Mouse (Mus musculus): ENCODE data around the gene Smpd3.

Smpd3 gene

DNA sequence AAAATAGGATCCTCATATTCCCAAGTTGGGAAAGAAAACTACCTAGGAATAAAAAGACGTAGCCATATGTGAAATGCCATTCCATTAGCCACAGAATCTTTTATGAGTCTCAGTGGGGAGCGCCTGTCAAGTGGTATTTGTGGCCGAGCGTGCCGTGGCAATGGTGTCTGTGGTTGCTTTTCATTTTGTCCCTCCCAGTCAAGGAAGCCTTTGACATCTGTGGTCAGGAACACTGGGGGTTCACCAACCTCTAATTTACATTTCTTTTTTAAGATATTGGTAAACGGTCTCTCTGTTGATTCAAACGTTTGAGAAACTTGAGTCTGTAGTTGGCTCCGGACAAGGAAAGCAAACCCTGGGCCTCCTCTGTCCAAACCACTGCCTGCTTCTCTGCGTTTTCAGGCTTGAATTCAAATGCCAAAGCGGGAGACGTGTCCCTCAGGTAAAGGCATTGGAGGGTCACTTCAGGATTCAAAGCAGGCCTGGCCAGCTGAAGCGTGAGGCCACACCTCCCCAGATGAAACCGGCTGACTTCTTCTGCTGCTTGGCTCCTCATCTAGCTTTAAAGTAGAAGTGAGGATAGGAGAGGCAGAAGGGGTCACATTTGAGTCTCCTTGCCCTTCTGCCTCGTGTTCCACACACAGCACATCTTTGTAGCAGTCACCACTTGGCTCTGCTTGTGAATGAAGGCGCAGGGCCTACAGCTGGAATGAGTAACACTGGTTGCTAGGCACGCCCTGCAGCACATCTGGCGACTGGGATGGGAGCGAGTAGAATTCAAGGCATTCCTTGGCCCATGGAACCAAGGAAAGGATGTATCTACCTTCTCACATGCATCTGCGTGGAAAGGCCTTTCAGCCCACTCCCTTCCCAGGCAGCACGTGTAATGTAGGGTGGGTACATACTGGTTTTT lies 45.0 kb downstream of the Smpd3 start:
- no peak for DNase-seq (ENCODE audit: low spot score in 2 of 2)

DNA sequence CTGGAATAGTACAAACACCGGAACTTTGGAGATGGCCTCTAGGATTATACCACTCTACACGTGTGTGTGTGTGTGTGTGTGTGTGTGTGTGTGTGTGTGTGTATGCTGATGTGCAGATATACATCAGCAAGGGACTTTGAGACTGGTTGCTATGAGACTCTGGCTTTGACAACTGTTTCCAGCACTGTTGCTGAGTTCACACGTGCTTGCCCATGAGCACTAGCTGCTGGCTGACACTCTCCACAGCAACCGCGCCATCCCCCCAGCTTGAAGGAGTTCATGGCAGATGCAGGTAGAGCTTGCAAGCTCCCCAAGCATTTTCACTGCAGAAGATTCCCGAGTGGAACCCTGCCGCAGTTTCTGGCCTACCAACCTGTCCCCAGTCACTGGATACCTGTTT lies 48.3 kb downstream of the Smpd3 start:
- no peak for DNase-seq (ENCODE audit: low spot score in 2 of 2)

DNA sequence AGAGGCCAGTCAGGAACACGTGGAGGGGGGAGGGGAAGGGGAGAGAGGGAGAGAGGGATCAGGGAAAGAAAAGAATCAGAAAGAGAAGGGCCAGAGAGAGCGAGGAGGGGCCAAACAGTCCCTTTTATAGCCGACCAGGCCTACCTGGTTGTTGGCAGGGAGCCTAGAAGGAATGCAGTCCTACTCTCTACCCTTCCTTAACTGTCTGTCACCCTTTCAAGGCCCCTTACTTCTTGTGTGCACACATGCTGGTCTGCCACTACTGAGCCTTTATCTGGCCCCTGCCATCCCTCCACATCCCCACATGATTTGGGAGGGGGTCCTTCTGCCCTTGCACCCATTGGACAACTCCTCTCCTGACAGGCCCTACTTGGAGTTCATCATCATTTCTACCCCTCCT lies 49.1 kb downstream of the Smpd3 start:
- DNase-seq (ENCODE audit: low spot score in 2 of 2): no peak

DNA sequence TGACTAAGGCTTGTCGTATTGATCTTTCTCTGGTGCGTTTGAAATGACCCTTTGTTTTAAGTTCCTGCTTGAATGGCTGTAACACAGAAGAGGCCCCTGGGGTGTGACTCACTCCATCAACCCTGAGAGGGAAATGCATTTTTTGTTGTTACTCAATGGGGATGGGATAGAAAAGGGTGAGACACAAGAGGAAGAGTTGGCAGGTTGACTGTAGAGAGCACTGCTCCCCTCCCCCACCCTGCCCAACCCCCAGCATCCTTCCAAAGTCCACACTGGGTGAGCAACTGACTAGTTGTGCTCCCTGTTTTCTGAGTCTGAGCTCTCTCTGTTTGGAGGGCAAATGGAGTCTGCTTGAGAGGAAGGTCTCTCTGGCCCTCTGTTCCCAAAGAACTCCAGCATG lies 50.3 kb downstream of the Smpd3 start:
- no peak for DNase-seq (ENCODE audit: low spot score in 2 of 2)

DNA sequence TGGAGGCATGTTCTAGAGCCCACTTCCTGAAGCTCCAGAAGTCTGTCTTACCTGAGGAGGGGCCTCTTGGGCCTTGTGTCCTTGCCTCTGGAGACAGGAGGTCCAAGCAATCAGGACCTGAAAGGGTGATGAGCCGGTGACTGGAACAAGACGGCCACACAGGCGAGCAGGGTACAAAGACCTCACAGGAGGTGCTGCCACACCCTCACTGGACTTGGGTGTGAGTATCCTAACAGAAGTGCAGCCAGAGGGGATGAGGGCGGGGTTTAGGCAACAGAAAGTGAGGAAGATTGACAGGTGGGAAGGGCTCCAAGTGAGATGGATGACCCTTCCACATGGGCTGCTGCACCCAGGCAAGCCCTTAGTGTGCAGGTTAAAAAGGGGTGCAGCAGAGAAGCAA lies 56.9 kb downstream of the Smpd3 start:
- DNase-seq (ENCODE audit: low spot score in 2 of 2): no peak

DNA sequence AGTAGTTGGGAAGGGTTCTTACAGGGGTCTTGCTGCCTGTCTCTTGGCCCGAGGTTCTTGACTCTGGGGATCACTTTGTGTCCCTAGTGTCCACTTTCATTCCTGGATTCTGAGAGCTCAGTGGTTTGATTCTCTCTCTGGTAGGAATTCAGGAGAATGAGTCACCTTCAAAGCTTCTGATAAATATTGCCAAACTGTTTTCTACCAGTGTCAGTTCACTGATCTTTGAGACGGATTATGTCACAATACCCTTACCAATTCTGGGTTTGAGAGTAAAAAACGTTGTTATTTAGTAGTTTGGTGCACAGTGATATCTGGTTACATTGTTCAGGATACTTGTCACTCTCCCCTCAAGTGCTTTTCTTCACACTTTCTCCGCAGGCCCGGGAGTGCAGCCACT lies 57.6 kb downstream of the Smpd3 start:
- no peak for DNase-seq (ENCODE audit: low spot score in 2 of 2)

DNA sequence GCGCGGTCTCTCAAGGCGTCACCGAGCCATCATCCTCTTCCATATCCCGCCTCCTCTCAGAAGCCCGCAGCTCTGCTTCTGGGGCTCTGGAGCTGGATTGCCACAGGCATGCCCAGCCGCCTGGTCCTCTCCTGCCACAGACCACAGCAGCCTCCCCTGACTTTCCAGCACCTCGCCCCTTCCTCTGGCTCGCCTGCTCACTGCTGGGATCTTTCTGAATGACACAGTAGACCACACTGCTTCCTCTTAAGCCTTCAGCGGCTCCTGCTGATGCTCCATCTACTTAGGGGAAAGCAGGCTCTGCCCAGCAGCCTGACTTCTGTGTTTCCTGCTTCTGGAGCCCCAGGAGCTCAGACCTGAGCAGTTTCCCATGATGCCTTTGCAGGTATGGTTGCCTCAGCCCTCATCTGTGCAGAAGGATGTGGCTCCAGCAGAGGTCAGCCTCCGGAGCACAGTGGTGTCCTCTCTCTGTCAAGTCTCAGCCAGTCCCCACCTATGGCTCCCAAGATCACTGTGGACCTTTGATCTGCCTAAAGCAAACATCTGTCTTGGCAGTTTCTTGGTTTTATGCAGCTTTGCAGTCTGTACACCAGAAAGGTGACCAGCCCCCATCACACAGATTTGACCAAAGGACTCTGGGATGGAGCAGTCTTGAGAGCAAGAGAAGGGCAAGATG lies 59.3 kb downstream of the Smpd3 start:
- no peak for DNase-seq (ENCODE audit: low spot score in 2 of 2)

DNA sequence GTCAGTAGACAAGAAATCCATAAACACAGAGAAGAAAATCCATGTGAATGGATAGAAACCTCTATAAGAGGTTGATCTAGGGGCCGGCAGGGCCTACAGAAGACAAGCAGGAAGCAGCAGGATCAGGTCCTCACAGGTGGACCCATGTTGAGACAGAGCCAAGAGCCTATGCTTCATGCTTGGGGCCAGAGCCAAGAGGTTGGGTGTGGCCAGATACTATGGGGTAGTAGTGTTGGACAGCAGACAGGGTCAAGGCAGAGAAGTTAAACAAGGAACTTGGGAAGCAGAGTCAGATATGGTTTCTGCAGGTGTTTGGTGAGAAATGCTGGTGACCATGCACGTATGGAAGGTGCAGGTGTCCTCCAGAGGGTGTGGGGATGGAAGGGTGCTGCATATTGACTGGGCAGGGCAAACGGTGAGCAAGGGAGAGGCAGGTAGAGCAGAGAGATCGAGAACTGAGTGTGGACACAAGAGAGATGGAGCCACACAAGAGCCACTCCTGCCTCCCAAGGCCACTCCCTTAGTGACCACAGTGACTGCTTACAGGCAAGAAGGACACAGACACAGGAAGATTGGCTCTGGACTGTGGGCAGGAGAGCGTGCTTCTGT lies 61.0 kb downstream of the Smpd3 start:
- DNase-seq (ENCODE audit: low spot score in 2 of 2): no peak

DNA sequence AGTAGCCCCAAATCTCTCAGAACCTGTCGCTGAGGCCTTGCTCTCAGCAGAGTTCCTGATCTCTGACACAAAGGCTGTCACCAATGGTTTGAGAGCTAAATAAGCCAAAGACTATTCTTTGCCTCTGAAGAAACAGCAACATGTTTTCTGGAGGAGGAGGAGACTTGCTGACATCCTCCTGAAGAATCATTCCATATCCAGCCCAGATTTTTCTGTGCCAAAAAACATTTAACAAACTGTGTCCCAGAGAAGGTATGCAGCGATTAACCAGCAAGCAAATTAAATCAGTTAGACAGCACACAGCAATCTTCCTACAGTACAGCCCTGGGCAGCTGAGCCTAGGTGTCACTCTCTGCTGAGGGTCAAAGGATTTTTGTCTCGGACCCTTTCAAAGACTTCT lies 64.3 kb downstream of the Smpd3 start:
- DNase-seq (ENCODE audit: low spot score in 2 of 2): no peak

DNA sequence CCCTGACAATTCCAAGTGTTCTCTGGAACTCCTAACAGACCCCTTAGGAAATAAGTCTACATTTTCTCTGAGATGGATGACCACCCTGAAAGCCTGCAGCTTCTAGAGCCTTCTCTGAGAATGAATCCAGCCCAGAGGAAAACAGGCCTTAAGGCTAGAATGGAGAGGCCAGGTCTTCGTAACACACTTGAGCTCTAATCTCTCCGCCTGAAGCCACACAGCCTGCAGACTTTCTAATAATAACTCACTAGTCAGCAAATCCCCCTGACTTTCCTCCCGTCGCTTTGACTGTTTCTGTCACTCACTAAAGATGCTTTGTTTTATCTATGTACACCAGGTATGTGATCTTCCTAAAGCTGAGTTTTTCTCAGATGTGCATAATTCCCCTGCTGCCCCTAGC lies 66.4 kb downstream of the Smpd3 start:
- no peak for DNase-seq (ENCODE audit: low spot score in 2 of 2)

DNA sequence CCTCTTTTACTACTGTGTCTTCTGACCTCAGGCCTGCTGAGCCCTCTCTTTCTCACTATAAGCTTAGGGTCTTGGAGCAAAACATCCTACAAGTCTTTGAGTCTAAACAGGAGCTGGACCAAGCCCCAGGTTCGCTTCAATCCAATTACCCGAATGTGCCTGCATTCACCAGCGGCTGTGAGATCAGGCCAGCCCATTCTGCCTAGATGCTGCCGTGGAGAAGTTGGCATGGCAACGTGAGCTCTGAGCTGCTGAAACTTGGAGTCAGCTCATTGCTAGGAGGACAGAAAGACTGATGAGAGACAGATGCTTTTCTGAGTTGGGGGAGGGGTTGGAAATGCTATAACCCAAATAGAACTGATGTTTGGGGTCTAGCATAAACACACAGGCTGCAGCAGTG lies 67.0 kb downstream of the Smpd3 start:
- no peak for DNase-seq (ENCODE audit: low spot score in 2 of 2)

DNA sequence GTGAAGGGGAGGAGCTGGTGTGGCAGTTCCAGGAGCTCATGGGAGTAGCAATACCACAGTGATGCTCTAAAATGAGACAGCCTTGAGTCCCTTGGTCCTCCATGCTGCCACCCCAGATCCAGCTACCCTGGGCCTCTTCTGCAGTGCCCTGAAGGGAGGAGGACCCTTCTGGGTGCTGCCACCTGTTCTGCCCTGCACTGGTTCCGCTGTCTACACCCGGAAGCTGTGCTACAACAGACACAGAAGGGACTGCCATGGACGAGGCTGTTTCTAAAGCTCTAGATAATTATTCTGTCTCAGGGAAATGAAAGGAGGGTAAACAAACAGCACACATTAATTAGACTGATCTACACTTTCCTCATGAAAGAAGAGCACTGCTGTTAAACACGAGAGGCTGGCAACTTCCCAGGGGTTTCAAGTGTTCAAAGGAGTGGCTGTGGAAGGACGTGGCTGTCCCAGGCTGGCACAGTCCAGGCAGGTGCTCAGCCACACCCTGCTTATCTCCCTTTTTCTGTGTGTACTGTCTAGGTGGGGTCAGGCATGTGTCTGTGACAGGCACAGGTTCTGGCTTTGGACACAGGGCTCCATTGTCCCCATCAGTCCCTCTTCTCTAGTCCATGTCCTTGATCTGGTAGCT lies 69.0 kb downstream of the Smpd3 start:
- DNase-seq (ENCODE audit: low spot score in 2 of 2): no peak

DNA sequence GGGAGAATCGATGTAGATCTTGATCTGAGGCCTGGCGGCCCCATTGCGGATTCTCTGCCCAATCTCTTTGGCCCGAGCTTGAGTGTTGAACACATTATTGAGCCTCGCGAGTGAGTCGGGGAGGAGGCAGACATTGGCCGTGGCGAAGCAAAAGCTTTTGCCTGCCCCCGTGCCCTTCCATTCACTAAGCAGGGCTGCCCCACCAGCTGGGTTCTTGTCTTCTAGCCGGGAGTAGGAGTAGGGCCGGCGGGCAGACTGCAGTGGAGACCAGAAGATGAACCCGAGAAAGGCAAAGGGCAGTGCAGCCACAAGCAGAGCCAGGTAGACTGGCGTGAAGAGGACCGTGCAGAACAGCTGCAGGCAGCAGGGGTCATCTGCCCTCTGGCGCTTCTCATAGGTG lies 72.4 kb downstream of the Smpd3 start:
- DNase-seq (ENCODE audit: low spot score in 2 of 2): no peak

DNA sequence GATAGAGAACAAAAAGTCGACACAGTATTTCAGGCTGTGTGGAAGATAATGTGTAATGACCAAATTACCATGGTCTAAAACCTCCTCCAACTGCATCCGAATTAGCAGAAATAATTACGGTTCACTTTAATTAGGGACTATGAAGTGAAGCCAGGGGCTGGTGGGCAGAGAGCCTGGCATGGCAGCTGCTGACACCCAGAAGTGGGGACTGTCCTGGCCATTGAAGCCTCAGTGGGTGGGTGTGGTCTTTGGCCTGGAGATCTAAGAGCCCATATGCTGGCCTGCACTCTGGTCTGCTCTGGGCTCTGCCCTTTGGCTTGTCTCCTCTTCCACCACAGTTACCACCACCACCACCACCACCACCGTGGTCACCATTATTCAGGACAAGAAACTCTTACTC lies 73.9 kb downstream of the Smpd3 start:
- DNase-seq (ENCODE audit: low spot score in 2 of 2): no peak

DNA sequence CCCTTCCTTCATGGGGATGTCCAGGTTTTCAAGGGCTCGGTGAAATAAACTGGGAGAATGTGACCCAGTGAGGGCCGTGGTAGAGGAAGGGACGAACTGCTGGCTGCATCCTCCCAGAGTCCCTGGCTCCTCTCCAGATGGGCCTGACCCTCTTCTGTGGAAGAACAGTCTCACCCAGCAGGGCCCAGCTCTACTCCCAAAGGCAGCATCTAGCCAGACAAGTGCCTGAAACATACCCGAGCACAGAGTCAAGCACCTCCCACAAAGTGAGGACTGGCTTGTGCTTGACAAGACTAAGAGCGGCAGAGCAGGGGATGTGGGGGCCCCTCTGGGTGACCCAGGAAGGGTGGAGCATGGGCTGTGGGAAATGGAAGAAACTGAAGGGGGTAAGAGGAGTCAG lies 75.4 kb downstream of the Smpd3 start:
- DNase-seq (ENCODE audit: low spot score in 2 of 2): no peak

DNA sequence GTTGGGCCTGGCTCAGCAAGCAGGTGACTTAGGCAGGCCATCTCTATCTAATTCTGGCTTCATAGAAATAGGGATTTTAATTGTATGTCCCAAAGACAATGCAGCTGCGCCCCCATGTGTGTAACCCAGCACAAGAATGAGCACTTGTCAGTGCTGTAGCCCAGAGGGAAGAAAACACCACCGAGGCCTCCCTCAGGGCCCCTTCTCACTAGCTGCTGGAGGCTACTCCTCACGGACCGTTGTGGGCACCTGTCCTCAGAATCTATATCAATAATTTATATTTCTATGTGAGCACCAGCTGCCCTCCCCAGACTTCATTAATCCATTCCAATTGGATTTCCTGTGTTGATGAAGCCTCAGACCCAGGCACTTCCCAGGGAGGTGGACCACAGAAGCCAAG lies 76.9 kb downstream of the Smpd3 start:
- DNase-seq (ENCODE audit: low spot score in 2 of 2): no peak

DNA sequence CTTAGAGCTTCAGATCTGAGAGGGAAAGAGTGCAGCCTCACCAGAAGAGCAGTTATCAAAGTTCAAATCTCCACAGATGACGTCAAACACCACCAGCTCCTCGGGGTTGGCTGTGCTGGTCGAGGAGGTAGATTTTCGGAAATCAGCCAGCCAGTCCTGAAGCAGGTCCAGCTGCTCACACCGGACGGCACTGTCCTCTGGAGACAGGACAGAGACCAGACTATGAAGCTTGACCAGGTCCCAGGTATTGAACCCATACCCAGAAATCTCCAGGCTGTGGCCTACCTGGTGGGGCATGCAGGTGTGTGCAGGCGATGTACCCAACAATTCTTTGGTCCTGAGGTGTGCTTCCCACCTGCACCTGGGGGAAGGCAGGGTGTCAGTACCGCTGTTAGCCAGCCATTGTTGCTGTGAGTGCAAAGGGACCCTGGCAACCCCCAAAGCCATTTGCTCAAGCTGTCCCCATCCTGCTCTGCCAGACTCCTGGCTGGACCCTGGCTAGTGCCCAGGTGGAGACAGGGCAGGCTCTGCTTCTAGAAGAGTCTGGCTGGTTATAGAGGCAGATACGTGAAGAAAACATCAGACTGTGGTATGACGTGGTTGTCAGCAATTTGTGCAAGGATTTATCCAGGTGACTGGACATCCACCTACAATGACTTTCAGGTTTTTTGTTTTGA lies 78.1 kb downstream of the Smpd3 start:
- DNase-seq (ENCODE audit: low spot score in 2 of 2): no peak

DNA sequence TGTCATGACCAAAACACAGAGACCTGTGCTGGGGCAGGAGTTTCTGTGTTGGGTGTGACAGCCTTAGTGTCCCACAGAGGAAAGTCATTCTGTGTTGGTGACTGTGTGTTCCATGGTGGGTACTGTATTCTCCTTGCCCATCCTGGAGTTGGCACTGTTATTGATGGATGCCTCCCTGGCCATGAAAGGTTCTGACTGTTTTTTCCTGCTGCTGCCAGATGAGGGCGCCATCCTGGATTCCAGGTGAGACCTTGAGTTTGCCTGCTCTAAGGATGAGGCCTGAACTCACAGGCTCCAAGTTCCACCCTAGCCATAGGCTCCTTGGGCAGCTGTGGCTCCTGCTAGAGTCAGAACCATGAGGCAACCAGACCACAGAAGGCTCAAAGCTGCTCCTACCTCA lies 79.6 kb downstream of the Smpd3 start:
- no peak for DNase-seq (ENCODE audit: low spot score in 2 of 2)

DNA sequence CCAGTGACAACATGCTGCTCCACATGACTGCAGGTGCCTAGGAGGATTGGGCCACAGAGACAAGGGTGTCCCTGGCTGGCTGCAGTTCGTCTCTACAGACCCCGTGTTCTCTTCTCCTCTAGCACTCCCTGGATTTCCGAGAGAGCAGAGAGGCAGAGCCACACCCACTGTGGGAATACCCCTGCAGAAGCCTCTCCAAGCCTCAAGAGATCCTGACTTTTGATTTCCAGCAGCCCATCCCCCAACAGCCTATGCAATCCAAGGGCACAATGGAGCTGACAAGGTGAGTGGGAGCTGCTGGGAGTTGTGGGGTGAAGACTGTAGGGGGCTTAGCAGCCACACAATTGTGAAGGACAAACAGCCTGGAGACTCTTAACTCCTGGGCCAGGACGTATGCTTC lies 87.6 kb downstream of the Smpd3 start:
- DNase-seq (ENCODE audit: low spot score in 2 of 2): no peak

DNA sequence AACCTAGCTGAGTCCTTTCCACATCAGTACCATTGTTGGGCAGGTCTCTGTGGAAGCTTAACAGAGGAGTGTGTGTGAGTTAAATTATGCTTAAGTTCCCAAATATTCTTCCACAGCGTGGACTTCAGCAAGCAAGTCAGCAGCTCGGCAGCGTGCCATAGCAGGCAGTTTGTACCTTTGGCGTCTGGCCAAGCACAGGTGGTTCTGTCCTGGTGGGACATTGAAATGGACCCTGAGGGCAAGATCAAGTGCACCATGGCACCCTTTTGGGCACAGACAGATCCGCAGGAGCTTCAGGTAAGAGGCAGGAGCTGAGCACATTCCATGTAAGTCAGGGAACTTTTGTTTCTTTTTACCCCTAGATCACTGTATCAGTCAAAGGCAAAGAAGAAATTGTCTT lies 100.7 kb downstream of the Smpd3 start:
- DNase-seq (ENCODE audit: low spot score in 2 of 2): no peak

DNA sequence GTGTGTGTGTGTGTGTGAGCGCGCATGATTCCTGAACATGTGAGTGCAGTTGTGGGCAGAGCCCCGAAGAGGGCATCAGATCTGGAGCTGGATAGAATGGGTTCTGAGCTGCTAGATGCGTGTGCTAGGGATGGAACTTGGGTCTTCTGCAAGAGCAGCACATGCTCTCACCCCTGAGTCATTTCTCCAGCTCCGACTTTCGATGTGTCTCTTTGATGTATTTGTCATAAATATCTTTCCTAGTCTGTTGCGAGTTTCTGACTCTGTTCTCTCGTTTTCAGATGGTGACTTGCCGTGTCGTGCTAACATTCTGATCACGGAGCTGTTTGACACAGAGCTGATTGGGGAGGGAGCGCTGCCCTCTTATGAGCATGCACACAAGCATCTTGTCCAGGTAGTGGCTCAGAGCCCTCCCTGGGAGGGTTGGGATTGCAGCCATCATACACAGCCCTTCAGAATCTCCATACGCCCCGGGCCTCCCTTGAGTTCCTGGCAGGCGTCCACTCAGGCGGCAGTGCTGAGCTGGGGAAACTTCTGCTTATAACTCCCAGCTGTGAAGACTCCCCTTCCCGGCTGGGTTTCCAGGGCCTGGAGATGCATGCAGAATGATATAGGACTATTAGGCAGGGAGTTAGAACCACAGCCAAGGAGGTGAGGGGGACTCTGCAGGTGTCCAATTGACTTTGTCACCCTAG lies 103.1 kb downstream of the Smpd3 start:
- DNase-seq (ENCODE audit: low spot score in 2 of 2): no peak
